Mouse (Mus musculus) 416B (cell line): ENCODE results near the gene Atp6v1fnb.

Experiments used
- DNase-seq: peaks from one replicate; pipeline ENCODE4 v3.0.0; 2011; ENCODE audit warnings: low read depth

The Atp6v1fnb gene

DNA sequence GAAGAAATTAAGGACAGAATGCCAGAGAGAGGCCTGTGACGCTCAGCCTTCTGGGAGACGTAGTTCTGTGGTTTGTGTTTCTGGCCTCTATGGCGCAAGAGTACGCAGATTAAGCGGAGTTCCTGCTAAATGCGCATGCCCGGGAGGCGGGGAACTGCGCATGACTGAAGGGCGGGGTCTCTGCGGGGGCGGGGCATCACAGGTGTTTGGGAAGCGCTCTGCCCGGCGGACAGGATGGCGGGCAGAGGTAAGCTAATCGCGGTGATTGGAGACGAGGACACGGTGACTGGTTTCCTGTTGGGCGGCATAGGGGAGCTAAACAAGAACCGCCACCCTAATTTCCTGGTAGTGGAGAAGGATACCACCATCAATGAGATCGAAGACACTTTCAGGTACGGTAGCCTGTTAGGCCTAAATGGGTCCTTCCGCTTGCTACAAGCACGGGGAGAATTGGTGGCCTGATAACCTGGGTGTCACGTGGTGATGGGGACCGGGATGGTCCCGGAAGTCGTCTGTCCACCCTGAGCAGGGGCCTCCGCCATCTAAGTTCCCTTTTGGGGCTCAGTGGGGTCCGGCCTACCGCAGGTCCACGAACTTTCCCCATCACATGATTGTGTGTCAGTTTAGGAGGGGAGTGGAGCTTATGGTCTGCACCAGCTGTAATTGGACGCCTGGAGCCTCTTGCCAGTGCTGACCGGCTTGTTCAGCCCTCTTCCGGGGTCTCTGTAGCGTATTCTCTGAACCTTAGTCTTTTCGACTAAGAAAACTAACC, 3.5 kb upstream of the Atp6v1fnb start, which contains the start of gene Atp6v1f:
TSS of gene Atp6v1f (plus strand) at position 136 of the 772 bp plus-strand sequence.
- peak; percentile 97 for DNase-seq

DNA sequence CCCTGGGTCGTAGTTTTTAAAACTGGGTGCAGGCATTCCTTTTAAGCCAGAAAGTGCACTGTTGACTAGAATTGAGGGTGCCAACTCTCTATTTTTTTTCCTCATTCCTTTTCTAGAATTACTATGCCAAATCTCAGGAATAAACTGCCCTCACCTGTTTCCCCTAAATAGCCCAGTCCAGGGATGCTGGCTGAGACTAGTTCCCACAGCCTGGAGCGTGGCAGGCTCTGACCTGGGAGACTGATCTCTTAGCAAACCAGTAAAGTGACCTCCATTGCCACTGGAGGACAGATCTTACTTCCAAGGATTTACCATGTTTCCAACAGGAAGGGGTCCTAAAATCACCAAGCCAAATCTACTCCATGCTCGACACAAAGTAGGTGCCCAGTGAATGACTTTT, 2.4 kb upstream of the Atp6v1fnb start:
- DNase-seq: no peak

DNA sequence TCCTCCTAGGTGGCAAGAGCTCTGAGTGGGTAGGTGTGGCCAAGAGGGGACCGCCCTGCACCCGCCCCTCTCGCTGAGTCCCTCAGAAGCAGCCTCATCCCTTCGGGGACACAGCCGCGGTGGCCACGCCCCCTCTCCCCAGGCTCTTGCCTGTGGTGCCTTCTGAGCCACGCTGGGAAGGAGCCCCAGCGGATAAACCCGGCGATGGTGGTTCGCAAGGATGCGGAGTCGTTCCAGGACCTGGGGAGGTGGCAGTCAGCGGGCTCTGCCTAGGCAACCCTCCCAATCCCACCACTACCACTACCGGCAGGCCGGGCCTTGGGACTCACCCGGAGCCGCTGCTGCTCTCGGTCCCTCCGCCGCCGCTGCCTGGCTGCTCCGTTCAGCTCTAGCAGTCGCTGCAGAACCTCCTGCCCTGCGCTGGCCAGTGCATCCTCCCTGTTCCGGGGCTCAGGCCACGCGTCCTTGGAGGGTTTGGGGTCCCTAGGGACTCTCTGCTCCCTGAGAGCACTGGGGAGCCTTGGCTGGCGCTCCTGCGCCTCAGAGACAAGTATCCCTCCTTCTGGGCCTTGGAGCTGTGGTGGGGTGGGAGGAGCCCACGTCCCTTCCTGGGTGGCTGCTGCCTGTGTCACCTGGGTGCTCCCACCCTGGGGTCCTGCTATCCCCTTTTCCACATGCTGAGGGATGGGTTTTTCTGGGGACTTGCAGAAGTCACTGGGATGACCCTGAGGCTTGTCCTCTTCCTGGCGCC, 2.9 kb downstream of the Atp6v1fnb start:
- DNase-seq: no peak

DNA sequence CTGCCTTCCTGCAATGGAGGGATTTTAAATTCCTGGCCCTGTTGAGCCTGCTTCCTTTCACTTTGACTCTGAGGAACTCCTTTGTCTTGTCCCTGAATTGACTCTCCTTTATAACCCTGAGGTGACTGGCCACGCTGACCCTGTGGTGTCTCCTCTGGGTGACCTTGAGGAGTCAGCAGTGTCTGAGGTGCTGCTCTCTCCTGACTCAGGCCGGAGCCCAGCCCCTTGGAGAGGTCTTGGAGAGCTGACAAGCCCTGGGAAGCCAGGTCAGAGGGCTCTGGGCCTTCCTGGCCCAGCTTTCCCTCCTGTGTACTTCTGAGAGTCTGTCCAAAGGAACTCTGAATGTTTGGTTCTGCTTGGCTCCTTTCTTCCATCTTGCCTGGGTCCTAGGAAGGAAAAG, 3.5 kb downstream of the Atp6v1fnb start:
- no peak for DNase-seq

DNA sequence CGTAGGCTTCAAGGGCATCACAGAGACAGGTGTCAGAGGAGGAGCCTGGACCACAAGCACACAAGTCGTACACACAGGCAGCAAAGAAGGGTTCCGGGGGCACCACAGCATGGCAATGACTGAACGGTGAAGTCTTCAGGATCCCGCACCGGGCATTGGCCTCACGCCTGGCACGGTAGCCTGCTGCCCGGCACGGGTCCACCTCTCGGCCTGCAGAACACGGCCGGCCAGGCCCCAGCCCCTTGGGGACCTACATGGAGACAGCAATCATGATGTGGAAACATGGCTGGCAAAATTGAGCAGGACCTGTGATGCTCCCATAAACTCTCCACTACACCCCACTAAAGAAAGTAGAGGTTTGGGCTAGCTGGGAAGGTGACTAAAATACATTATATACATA, 11.5 kb downstream of the Atp6v1fnb start:
- DNase-seq: no peak

DNA sequence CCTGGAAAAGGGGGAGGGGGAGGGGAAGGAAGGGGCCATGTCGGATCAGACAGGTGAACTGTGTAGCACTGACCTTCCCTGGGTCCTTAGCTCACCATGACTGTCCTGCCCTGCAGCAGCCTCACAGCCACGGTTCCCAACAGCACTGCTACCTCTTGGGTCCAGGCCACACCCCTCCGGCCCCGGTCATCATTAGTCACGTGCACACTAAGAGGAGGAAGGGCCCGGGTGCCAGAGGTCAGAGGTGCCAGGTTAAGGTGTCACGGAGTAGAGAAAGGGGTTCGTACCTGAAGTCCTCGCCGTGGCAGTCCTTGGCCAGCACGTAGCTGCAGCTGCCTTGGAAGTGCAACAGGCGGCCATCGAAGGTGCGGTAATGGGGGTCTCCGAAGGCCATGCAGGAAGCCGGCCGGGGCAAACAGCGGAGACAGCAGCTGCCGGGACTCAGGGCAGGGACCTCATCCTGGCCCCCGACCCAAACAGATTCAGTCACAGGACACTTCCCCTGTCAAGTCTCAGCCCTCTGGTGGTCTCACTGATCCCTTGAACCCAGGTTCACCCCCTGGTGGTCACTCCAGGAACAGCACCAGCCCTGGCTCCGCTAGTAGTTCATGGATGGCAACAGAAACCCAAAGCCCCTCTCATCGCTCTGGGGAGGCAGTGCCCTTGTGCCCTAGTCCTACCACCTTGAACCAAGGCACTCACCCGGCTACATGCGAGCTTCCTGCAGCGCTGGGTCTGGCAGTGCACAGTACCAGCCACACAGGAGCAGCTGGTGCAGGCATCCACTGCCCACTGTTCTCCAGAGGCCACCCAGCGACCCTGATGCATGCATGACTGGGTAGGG, 13.7 kb downstream of the Atp6v1fnb start:
- DNase-seq: peak; percentile 20

DNA sequence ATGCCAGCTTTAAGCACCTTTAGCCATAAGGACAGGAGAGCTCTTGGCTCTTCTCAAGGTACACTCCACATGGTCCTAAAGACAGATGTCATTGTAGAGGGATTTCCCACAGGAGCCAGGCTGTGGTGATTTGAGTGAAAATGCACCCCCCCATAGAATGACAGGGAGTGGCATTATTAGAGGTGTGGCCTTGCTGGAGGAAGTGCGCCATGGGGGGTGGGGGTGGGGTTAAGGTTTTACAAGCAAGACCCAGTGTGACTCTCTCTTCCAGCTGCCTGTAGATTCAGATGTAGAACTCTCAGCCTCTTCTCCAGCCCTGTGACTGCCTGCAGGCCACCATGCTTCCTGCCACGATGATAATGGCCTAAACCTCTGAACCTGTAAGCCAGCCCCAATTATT, 14.7 kb downstream of the Atp6v1fnb start:
- DNase-seq: no peak

DNA sequence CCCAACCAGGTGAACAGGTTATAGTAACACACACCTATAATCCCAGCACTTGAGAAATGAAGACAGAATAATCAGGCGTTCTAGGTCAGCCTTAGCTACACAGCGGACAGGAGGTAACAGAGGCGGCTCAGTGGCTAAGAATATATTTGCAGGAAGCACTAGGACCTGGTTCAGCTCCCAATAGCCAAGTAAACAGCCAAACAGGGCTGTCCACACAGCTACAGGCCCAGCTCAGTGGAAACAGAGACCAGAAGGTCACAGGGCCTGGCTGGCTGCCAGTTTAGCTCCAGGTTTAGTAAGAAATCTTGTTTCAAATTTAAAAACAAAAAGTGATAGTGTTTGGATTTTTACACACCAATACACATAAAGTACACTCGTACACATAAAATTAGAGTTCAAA, 22.9 kb downstream of the Atp6v1fnb start:
- DNase-seq: no peak

DNA sequence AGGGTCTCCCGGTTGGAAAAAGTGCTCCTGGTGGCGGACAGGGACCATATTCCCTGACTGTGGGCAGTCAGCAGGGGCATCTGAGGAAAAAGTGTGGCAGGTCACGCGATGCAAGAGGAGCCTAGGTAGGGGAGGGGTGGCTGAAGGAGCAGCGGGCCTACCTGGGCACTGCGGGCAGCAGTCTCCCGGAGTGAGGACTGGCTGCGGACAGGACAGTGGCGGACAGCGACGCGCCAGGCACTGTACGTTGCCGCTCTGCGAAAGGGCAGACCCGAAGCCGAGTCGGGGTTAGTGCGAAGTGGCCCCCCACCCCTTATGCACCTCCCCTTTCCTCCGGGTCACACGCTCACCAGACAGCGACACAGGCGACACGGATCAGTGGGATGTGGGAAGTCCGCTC, 25.0 kb downstream of the Atp6v1fnb start:
- no peak for DNase-seq

DNA sequence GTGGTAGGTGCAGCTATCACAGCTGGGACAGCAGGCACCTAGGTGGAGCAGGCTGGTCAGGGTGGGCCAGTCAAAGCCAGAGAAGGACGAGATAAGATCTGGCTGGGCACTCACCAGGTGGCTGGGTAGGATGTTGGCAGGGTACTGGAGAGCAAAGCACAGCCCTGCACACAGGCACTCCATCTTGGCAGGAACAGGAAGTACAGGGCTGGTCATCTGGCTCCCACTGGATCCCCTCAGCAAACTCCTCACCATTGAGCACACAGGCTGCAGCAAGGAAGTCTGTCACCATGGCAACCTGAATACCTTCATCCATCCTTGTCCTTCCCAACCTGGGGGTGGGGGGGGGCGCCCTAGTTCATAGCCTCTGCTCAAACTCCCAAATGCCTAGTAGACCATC, 26.6 kb downstream of the Atp6v1fnb start:
- DNase-seq: no peak

DNA sequence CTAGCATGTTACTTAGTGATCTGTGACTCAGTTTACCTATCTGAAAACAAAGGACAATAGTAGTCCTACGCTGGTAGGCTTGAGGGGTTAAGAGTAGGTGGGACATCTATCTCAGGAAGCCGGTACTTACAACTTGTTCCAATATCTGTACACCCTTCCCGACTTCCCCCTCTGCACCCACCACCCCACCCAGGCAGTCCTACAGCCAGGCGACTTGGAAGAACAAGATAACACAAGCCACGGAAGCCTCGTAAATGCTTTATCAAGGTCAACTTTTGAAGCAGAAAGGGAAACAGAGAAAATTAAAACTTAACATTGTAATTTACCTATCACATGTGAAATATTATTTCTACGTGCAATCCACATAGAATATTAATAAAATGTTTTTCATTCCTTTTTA, 28.9 kb downstream of the Atp6v1fnb start:
- DNase-seq: no peak

DNA sequence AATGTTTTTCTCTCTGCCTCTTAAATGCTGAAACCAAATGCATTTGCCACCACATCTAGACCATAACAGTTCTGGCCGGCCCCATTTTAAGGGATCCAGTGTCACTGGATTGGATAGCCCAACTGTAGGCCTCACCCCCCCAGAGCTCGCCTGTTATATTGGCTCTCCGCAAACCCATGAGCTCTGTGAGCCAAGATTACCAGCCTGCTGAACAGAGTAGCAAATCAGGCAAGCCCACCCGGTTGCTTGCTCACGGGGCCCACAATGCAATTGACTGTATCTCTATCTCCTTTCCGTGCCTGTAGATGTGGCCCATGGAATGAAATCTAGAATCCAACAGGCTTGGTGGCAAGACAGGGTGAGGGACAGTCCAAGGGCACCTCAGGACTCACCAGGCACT, 29.6 kb downstream of the Atp6v1fnb start:
- DNase-seq: no peak

DNA sequence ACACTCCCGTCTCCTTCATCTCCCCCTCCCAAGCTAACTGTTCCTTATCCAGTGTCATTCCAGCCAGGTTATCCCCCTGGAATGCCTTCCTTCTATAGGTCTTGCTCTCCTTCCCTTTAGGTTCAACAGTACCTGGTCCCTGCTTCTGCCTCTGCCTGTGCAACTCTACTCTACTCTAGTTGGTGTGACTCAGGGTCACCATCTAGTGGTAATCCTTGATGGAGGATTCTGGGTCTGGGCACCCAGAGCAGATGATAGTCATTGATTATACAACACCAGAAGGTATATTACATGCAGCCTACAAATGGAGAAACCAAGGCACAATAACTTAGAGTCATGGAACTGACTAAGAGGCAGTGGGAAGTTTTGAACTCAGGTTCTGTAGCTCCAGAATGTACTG, 30.4 kb downstream of the Atp6v1fnb start:
- DNase-seq: peak; percentile 31

DNA sequence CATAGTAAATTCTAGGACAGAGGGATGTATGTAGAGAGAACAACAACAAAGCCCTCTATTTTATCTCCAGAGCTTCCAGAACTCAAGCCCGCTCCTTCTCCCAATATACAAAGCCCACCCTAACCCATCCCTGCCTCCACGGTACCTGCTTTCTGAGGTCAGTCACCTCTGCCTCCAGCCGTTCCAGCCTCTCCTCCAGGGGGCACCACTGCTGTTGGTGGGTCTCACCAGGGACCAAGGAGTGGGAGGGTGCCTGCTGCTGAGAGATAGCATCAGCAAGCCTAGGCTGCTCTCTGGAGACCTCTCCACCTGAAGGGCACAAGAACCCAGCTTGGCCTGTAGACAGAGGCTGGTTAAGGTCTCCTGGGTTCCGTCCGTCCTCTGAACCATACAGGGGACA, 34.3 kb downstream of the Atp6v1fnb start:
- no peak for DNase-seq

DNA sequence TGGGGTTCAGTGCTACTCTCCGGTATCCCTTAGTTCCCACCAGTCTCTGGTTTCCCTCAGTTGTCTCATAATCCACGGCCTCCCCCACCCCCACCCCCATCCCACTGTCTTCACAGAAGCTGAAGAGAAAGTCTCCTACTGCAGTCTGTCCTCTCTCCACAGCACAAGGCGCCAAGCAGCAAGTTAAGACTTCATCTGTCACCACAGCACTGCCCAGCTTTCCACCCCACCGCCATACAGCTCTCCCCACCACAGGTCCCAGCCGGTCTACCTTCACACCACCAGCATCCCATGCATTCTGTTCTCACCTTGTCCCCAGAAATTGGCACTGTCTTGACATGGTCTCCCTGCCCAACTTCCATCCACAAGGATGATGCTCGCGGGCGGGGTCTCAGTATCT, 35.6 kb downstream of the Atp6v1fnb start:
- DNase-seq: no peak

DNA sequence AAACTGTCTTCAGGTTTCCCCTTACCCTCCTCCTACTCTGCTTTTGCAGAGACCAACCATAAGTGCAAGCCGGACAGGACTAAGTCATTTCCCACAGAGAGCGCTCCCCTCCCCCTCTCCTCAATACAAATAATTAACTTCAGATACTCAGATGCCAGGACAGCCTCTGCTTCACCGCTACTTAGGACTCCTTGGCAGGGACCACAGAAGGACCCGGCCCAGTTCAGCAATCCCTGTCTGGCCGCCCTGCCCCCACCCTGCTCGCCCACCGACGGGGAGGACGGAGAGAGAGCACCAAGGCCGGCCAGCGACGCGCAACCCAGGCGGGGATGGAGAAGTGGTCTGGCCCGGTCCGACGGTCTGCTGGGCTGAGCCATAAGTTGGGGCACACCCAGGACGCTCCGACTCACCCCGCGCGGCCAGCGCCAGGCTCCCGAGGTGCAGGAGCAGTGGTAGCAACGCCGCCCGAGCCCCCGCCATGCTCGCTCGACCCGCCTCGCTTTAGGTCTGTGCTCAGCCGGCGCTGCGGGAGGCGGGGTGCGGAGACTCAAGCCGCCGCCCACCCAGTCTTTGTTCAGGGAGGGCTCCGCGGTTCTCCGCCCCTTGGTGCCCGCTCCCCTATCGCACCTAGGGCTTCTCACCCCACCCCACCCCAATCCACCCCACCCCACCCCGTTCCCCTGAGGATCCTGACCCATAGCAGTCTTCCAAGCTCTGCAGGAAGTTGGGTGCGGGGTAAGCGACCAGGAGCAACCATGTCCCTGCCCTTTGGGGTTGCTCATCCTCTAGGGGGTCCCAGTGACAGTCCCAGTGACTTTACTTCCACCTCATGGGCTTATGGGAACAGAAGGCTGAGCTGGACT, 36.4 kb downstream of the Atp6v1fnb start, which contains the start of gene Kcp:
TSS of gene Kcp (minus strand) at position 506 of the 863 bp plus-strand sequence.
- no peak for DNase-seq

DNA sequence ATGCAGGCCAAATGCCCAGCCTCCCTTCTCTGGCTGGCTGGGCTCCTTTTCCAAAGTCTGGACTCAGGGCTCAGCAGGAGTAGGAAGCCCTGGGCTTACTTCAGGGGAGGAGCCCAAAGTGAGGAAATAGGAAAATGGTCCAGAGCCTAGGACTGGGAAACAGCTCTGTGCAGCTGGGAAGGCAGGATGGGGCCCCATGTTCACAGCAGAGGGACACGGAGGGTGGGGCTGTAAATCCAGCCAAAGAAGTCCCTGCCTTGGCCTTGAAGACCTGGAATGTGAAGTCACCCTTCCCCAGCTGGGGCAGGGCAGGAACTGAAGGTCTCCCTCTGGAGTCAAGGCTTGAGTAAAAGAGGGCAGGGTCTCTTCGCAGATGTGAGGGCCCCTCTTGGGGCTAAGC, 37.8 kb downstream of the Atp6v1fnb start:
- DNase-seq: no peak

DNA sequence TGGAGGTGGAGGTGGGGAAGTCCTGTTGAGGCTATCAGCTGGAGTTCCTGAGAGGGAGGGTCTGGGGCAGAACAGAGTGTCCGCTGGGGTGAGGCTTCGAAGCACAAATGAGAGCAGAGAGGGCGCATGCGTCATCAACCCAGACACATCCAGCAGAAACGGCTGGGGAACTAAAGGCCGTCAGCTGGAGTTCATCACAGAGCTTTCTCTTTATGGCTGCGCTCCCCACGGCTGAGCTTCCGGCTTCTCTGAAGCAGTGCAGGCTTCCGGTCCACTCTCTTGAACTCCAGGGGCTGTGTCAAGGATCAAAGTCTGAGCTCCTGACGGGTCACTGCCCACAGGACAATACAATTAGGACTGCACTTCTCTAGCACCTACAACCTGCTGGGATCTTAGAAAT, 42.0 kb downstream of the Atp6v1fnb start:
- peak; percentile 54 for DNase-seq

DNA sequence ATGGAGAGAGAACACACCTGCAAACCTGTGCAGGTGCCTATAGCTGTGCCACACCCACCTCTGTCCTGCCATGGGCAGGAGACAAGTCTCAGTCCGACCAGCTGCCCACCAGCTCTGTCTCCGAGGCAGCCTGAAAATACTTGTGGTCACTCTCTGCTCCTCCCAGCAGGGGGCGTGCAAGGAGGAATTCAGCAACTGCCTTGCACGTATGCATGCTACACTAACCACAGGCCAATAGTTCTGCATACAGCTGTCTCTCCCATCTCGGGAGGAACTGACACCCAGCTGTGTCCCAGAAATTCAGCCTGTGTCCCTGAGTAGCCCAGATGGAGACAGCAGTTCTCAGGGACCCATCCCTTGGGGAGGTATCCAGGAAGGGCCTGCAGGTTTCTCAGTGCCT, 45.9 kb downstream of the Atp6v1fnb start:
- DNase-seq: peak; percentile 78

DNA sequence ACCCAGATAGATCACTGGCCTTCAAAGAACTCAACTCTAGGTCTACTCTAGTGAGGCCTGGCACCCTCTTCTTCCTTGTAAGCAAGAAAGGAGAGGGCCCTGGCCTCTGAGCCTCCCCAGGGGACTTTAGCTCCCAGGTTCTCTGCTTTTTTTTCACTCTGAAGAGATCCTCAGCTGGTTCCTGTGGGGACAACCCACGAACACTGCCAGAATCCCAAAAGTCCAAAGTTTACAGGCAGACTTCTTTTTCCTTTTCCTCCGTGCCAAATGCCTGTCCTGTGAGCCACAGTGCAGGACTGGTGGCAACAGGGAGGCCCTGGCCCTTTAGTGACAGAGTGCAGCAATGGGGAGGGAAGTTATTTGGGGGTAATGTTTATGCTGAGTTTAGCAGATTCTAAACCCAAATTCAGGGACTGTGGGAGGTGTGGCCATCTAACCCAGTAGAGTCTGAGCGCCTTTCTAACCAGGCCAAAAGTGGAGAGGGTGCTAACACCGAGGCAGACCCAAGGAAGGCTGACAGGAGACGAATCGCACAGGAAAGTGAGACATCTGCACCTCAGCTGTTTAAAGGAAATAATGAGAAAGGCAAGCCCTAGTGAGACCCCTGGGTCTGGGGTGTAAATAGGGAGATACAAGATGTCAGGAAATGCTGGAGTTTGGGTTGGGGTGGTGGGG, 51.5 kb downstream of the Atp6v1fnb start:
- DNase-seq: no peak
